Mouse (Mus musculus) testis, adult 2 months (tissue): ENCODE results near the gene Rims3.

Experiments used
- CTCF ChIP-seq: fragments of 200-500 bp; IDR thresholded peaks from 2 replicates; pipeline ENCODE4 v1.5.1; 2012; ENCODE audit warnings: low read depth, mild to moderate bottlenecking, inconsistent platforms, low read length, moderate library complexity; ENCODE audit not compliant: control insufficient read depth, insufficient read depth, insufficient replicate concordance
- POLR2A ChIP-seq: fragments of 200-500 bp; IDR thresholded peaks from 2 replicates; pipeline ENCODE4 v1.6.1; 2012; ENCODE audit warnings: low read depth, mild to moderate bottlenecking, inconsistent platforms, low read length, moderate library complexity; ENCODE audit not compliant: control insufficient read depth

- TF ChIP-seq CTCF: no peak
- TF ChIP-seq POLR2A: no peak
Observed at GRCm38 (mm10) chr4:120894584-120894983, 40.0 kb downstream of the Rims3 start.
